Mouse (Mus musculus) midbrain, postnatal 0 days (tissue): ENCODE data around the gene Lig1. TPM values are rescaled to one million over a fixed set of nuclear protein-coding genes. Genes with fewer than 3 reads are reported as not detected.

Experiments used
- ATAC-seq: fragments of 200-750 bp; cut with Nextera tagmentation; 2 replicates; pipeline ENCODE4 v1.8.0; 2017; ENCODE audit warnings: moderate number of reproducible peaks, mild to moderate bottlenecking, moderate TSS enrichment, moderate library complexity; ENCODE audit not compliant: low FRiP score
- DNase-seq: peaks from one replicate; pipeline ENCODE4 v3.0.0-alpha.2; 2015; ENCODE audit warnings: low spot score
- H3K27ac ChIP-seq: fragments of 300-500 bp; sonication (generic); 2 replicates; pipeline ENCODE4 v1.5.1; 2014; ENCODE audit warnings: low read depth, mild to moderate bottlenecking, low read length, mixed read lengths
- H3K27me3 ChIP-seq: fragments of 300-500 bp; sonication (generic); 2 replicates; pipeline ENCODE4 v1.6.1; 2014; ENCODE audit warnings: low read length, control low read depth, mixed read lengths; ENCODE audit not compliant: insufficient read depth
- H3K36me3 ChIP-seq: fragments of 300-500 bp; sonication (generic); 2 replicates; pipeline ENCODE4 v1.6.1; 2014; ENCODE audit warnings: low read length, control low read depth, mixed read lengths; ENCODE audit not compliant: insufficient read depth
- H3K4me1 ChIP-seq: fragments of 300-500 bp; sonication (generic); 2 replicates; pipeline ENCODE4 v1.6.1; 2014; ENCODE audit warnings: mild to moderate bottlenecking, control low read depth, antibody characterized with exemption, low read length, mixed read lengths; ENCODE audit not compliant: insufficient read depth
- H3K4me2 ChIP-seq: fragments of 300-500 bp; sonication (generic); 2 replicates; pipeline ENCODE4 v1.6.1; 2014; ENCODE audit warnings: low read depth, mild to moderate bottlenecking, low read length, mixed read lengths; ENCODE audit not compliant: poor library complexity, severe bottlenecking
- H3K4me3 ChIP-seq: fragments of 300-500 bp; sonication (generic); 2 replicates; pipeline ENCODE4 v1.5.1; 2014; ENCODE audit warnings: low read depth, mild to moderate bottlenecking, low read length, moderate library complexity
- H3K9ac ChIP-seq: fragments of 300-500 bp; sonication (generic); replicated peaks from 2 replicates; pipeline ENCODE4 v1.6.1; 2014; ENCODE audit warnings: mild to moderate bottlenecking, low read length, moderate library complexity, mixed read lengths; ENCODE audit not compliant: poor library complexity, severe bottlenecking
- H3K9me3 ChIP-seq: fragments of 300-500 bp; sonication (generic); 2 replicates; pipeline ENCODE4 v1.6.1; 2016; ENCODE audit warnings: low read length, control low read depth
- CTCF ChIP-seq: IDR thresholded peaks from 2 replicates; pipeline ENCODE4 v1.5.1; 2016; ENCODE audit warnings: antibody characterized with exemption, mild to moderate bottlenecking
- WGBS: fragments of 180-500 bp; shearing (Covaris S2); extraction: QIAGEN DNeasy Blood & Tissue Kit; methylation state at CpG from one replicate; pipeline ENCODE4 v1.1.7; 2014; 5-methylcytosine and 5-hydroxymethylcytosine counted together
- polyA plus RNA-seq: library from polyadenylated mRNA; unstranded; fragments of >200 nt; fragmentation: Nextera tagmentation; extraction: Ambion mirVana; gene quantifications from 2 replicates; pipeline ENCODE4 v1.2.1, GENCODE M21; 2015
- total RNA-seq: library from RNA; depleted of rRNA; stranded (reverse); fragments of >200 nt; gene quantifications from 2 replicates; pipeline ENCODE4 v1.2.3, GENCODE M21; 2014

Lig1 gene
- total and polyA plus RNA-seq, 2 experiments from 2014 or later, result 15.9 to 35.3 TPM

GRCm38 (mm10) chr7:13302780-13303179, 25.7 kb downstream of the Lig1 start:
- H3K36me3 ChIP-seq, result peaks cover 67% of the 10 kb centered on the region
- no peak for TF ChIP-seq CTCF

GRCm38 (mm10) chr7:13303372-13303771, 26.3 kb downstream of the Lig1 start:
- no peak for TF ChIP-seq CTCF
- Histone ChIP-seq H3K36me3 (peaks cover 68% of the 10 kb centered on the region), H3K27me3 (no peaks in the 10 kb centered on the region), H3K4me3 (no peak overlapping the region), H3K9ac (no peak overlapping the region), H3K9me3 (no peaks in the 10 kb centered on the region), H3K27ac (no peak overlapping the region), H3K4me2 (no peak overlapping the region), H3K4me1 (no peaks in the 10 kb centered on the region)
- DNase-seq (no peak), ATAC-seq (no peak)

More at GRCm38 (mm10) chr7:13302780-13303179, 25.7 kb downstream of the Lig1 start:
- no peaks in the 10 kb centered on the region for H3K4me1 ChIP-seq
- no peaks in the 10 kb centered on the region for H3K9me3 ChIP-seq
- ATAC-seq (no peak), DNase-seq (no peak)
- H3K9ac ChIP-seq, result no peak overlapping the region
- no peak overlapping the region for H3K4me2 ChIP-seq
- no peaks in the 10 kb centered on the region for H3K27me3 ChIP-seq
- 89% methylated on average over 2 of the region's 2 CpGs for WGBS
- H3K4me3 ChIP-seq, result no peak overlapping the region
- H3K27ac ChIP-seq, result no peak overlapping the region

GRCm38 (mm10) chr7:13309407-13309806, 32.3 kb downstream of the Lig1 start:
- no peak overlapping the region for H3K27ac ChIP-seq
- TF ChIP-seq CTCF, result no peak
- DNase-seq (no peak), ATAC-seq (no peak)
- peaks cover 51% of the 10 kb centered on the region for H3K36me3 ChIP-seq
- no peak overlapping the region for H3K4me3 ChIP-seq
- WGBS, result 97% methylated on average over 2 of the region's 2 CpGs
- no peaks in the 10 kb centered on the region for H3K27me3 ChIP-seq
- no peak overlapping the region for H3K9ac ChIP-seq
- no peak overlapping the region for H3K4me2 ChIP-seq
- no peaks in the 10 kb centered on the region for H3K4me1 ChIP-seq
- no peaks in the 10 kb centered on the region for H3K9me3 ChIP-seq

- H3K4me2 ChIP-seq, result no peak overlapping the region
- 96% methylated on average over 6 of the region's 6 CpGs for WGBS
- no peaks in the 10 kb centered on the region for H3K4me1 ChIP-seq
- no peak overlapping the region for H3K9ac ChIP-seq
- TF ChIP-seq CTCF, result no peak
- no peaks in the 10 kb centered on the region for H3K9me3 ChIP-seq
- no peaks in the 10 kb centered on the region for H3K27me3 ChIP-seq
- H3K36me3 ChIP-seq, result peaks cover 47% of the 10 kb centered on the region
- ATAC-seq, result no peak
- no peak overlapping the region for H3K4me3 ChIP-seq
- no peak for DNase-seq
- H3K27ac ChIP-seq, result no peak overlapping the region
These were observed 33.6 kb downstream of the Lig1 start for GRCm38 (mm10) chr7:13310493-13311199.

GRCm38 (mm10) chr7:13311401-13311800, 34.3 kb downstream of the Lig1 start:
- no peak for ATAC-seq
- WGBS, result 96% methylated on average over 4 of the region's 4 CpGs
- no peaks in the 10 kb centered on the region for H3K27me3 ChIP-seq

GRCm38 (mm10) chr7:13314095-13314597, 37.1 kb downstream of the Lig1 start:
- H3K4me2 ChIP-seq, result no peak overlapping the region
- no peaks in the 10 kb centered on the region for H3K27me3 ChIP-seq
- no peaks in the 10 kb centered on the region for H3K9me3 ChIP-seq
- TF ChIP-seq CTCF, result no peak
- peaks cover 21% of the 10 kb centered on the region for H3K36me3 ChIP-seq
- H3K4me1 ChIP-seq, result no peaks in the 10 kb centered on the region
- 85% methylated on average over 5 of the region's 5 CpGs for WGBS
- no peak overlapping the region for H3K27ac ChIP-seq
- no peak overlapping the region for H3K4me3 ChIP-seq
- ATAC-seq (no peak), DNase-seq (peak; percentile 1)
- H3K9ac ChIP-seq, result no peak overlapping the region

More at GRCm38 (mm10) chr7:13311401-13311800, 34.3 kb downstream of the Lig1 start:
- Histone ChIP-seq H3K4me2 (no peak overlapping the region), H3K27ac (no peak overlapping the region), H3K9me3 (no peaks in the 10 kb centered on the region), H3K9ac (no peak overlapping the region), H3K36me3 (peaks cover 39% of the 10 kb centered on the region), H3K4me3 (no peak overlapping the region), H3K4me1 (no peaks in the 10 kb centered on the region)
- TF ChIP-seq CTCF, result no peak
- no peak for DNase-seq
